Mouse (Mus musculus) olfactory bulb, adult 2 months (tissue): ENCODE data around the gene Tmem211. TPM values are rescaled to one million over a fixed set of nuclear protein-coding genes. Genes with fewer than 3 reads are reported as not detected.

Source experiments
- H3K27ac ChIP-seq: fragments of 200-500 bp; 2 replicates; pipeline ENCODE4 v1.5.1; 2012; ENCODE audit warnings: low read depth, low read length; ENCODE audit not compliant: insufficient read depth
- H3K4me1 ChIP-seq: fragments of 200-500 bp; 2 replicates; pipeline ENCODE4 v1.6.1; 2012; ENCODE audit warnings: low read length; ENCODE audit not compliant: control insufficient read depth, insufficient read depth
- H3K4me3 ChIP-seq: fragments of 200-500 bp; 2 replicates; pipeline ENCODE4 v1.5.1; 2012; ENCODE audit warnings: mild to moderate bottlenecking, low read depth, low read length, moderate library complexity; ENCODE audit not compliant: insufficient read depth
- CTCF ChIP-seq: fragments of 200-500 bp; IDR thresholded peaks from 2 replicates; pipeline ENCODE4 v1.5.1; 2012; ENCODE audit warnings: low read depth, mild to moderate bottlenecking, low read length, moderate library complexity; ENCODE audit not compliant: insufficient read depth
- POLR2A ChIP-seq: fragments of 200-500 bp; IDR thresholded peaks from 2 replicates; pipeline ENCODE4 v1.6.1; 2012; ENCODE audit warnings: mild to moderate bottlenecking, low read depth, low read length, moderate library complexity; ENCODE audit not compliant: insufficient read depth
- WGBS: fragments of 180-500 bp; shearing (Covaris S2); methylation state at CpG from one replicate; pipeline ENCODE4 v1.1.7; 2018; 5-methylcytosine and 5-hydroxymethylcytosine counted together
- polyA plus RNA-seq: library from polyadenylated mRNA; stranded (reverse); fragments of >200 nt; gene quantifications from 2 replicates; pipeline ENCODE4 v1.2.4, GENCODE M21; 2012; ENCODE audit warnings: low replicate concordance; ENCODE audit not compliant: missing spikeins, insufficient read depth, insufficient read length

Tmem211 gene
- polyA plus RNA-seq, 1 experiment = not detected

GRCm38 (mm10) chr5:113250806-113251205, 24.1 kb downstream of the Tmem211 start:
- peaks cover 14% of the 10 kb centered on the region for H3K4me1 ChIP-seq
- WGBS = 80% methylated on average over 11 of the region's 11 CpGs
- no peak overlapping the region for H3K27ac ChIP-seq
- TF ChIP-seq CTCF (no peak), POLR2A (no peak)
- no peak overlapping the region for H3K4me3 ChIP-seq

- Histone ChIP-seq H3K4me3 (no peak overlapping the region), H3K27ac (no peak overlapping the region), H3K4me1 (no peaks in the 10 kb centered on the region)
- TF ChIP-seq POLR2A = no peak
- no peak for TF ChIP-seq CTCF
- WGBS = 91% methylated on average over 8 of the region's 8 CpGs
Observed at GRCm38 (mm10) chr5:113265637-113266036, 38.9 kb downstream of the Tmem211 start.

GRCm38 (mm10) chr5:113268246-113268645, 41.5 kb downstream of the Tmem211 start:
- TF ChIP-seq POLR2A (no peak), CTCF (no peak)
- no peak overlapping the region for H3K27ac ChIP-seq
- peaks cover 5% of the 10 kb centered on the region; the same call in 1 of the 2 replicates for H3K4me1 ChIP-seq
- no peak overlapping the region for H3K4me3 ChIP-seq

- Histone ChIP-seq H3K4me1 (peaks cover 7% of the 10 kb centered on the region), H3K4me3 (no peak overlapping the region), H3K27ac (no peak overlapping the region)
- 71% methylated on average over 3 of the region's 3 CpGs for WGBS
- TF ChIP-seq CTCF (peak; percentile 26; the same call in 1 of the 2 replicates), POLR2A (no peak)
Observed at GRCm38 (mm10) chr5:113270043-113270442, 43.3 kb downstream of the Tmem211 start.

- WGBS = 28% methylated on average over 11 of the region's 11 CpGs
- TF ChIP-seq CTCF = no peak
- TF ChIP-seq POLR2A = no peak
- Histone ChIP-seq H3K27ac (0 out of 2 replicates have a peak overlapping the region, but pooled peaks have one; percentile 33), H3K4me3 (no peak overlapping the region), H3K4me1 (peaks cover 10% of the 10 kb centered on the region)
Observed at GRCm38 (mm10) chr5:113271207-113271811, 44.6 kb downstream of the Tmem211 start.

GRCm38 (mm10) chr5:113275839-113276238, 49.1 kb downstream of the Tmem211 start:
- TF ChIP-seq POLR2A (no peak), CTCF (no peak)

GRCm38 (mm10) chr5:113280138-113280856, 53.6 kb downstream of the Tmem211 start:
- Histone ChIP-seq H3K4me1 (peaks cover 34% of the 10 kb centered on the region), H3K4me3 (no peak overlapping the region), H3K27ac (no peak overlapping the region)
- TF ChIP-seq POLR2A = no peak
- TF ChIP-seq CTCF = no peak
- WGBS = 45% methylated on average over 15 of the region's 15 CpGs

More at GRCm38 (mm10) chr5:113275839-113276238, 49.1 kb downstream of the Tmem211 start:
- Histone ChIP-seq H3K27ac (no peak overlapping the region), H3K4me1 (peaks cover 25% of the 10 kb centered on the region), H3K4me3 (no peak overlapping the region)
- WGBS = 77% methylated on average over 10 of the region's 10 CpGs

GRCm38 (mm10) chr5:113281557-113281956, 54.8 kb downstream of the Tmem211 start:
- 60% methylated on average over 7 of the region's 7 CpGs for WGBS
- Histone ChIP-seq H3K4me1 (peaks cover 37% of the 10 kb centered on the region), H3K4me3 (no peak overlapping the region), H3K27ac (no peak overlapping the region)
- no peak for TF ChIP-seq CTCF
- no peak for TF ChIP-seq POLR2A

GRCm38 (mm10) chr5:113283726-113284125, 57.0 kb downstream of the Tmem211 start:
- Histone ChIP-seq H3K27ac (no peak overlapping the region), H3K4me3 (no peak overlapping the region), H3K4me1 (peaks cover 47% of the 10 kb centered on the region)
- WGBS = 89% methylated on average over 2 of the region's 2 CpGs
- TF ChIP-seq CTCF = no peak
- no peak for TF ChIP-seq POLR2A
